Mouse (Mus musculus): ENCODE measurements around the gene Eefsec.

The Eefsec gene

GRCm38 (mm10) chr6:88412604-88413003 lies 33.7 kb downstream of the Eefsec start:
- DNase-seq, result no peak

- DNase-seq, result no peak
These were observed 36.8 kb downstream of the Eefsec start for GRCm38 (mm10) chr6:88409492-88409891.

- no peak for DNase-seq
These were observed 45.9 kb downstream of the Eefsec start for GRCm38 (mm10) chr6:88400451-88400850.

- no peak for DNase-seq
These were observed 48.4 kb downstream of the Eefsec start for GRCm38 (mm10) chr6:88397985-88398384.

GRCm38 (mm10) chr6:88388946-88389345 lies 57.4 kb downstream of the Eefsec start:
- no peak for DNase-seq

- DNase-seq, result no peak
These were observed 58.3 kb downstream of the Eefsec start for GRCm38 (mm10) chr6:88387836-88388724.

- no peak for DNase-seq
These were observed 61.8 kb downstream of the Eefsec start for GRCm38 (mm10) chr6:88384420-88385053.

DNA sequence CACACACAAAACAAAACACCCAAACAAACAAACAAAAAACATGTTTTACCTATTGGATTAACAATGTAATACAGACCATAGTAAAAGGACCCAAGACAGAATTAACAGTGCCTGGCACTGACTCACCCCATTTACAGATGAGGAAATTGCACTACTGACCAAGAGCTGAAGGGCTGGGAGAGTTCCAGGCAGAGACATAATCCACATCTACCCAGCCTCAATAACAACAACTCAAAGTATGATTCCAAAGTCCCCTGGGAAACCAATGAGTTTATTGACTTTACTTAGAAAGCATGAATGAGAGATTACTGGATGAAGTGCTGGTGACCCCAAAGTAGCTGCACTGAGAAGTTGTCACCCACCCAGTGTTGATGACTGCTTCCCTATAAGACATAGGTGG lies 62.6 kb downstream of the Eefsec start:
- no peak for DNase-seq

- no peak for DNase-seq
These were observed 66.6 kb downstream of the Eefsec start for GRCm38 (mm10) chr6:88379756-88380155.

DNA sequence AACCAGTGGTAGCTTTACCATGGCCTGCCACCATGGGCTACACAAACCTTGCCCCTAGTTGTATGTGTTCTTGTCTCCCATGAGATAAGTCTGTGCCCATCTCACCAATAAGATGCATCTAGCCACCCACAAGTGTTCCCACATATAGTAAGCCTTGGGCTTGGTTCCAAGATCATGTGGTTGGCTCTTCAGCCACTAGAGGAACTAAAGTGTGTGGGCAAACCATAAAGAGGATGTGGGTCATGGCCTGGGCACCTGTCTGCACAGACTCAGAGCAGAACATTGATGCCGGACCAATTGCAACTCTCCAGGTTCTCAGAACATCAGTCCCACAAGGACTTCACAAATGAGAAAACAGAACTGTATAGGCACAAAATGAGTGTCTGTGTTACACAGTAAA lies 67.5 kb downstream of the Eefsec start:
- DNase-seq, result no peak

- no peak for DNase-seq
These were observed 72.1 kb downstream of the Eefsec start for GRCm38 (mm10) chr6:88374247-88374646.

DNA sequence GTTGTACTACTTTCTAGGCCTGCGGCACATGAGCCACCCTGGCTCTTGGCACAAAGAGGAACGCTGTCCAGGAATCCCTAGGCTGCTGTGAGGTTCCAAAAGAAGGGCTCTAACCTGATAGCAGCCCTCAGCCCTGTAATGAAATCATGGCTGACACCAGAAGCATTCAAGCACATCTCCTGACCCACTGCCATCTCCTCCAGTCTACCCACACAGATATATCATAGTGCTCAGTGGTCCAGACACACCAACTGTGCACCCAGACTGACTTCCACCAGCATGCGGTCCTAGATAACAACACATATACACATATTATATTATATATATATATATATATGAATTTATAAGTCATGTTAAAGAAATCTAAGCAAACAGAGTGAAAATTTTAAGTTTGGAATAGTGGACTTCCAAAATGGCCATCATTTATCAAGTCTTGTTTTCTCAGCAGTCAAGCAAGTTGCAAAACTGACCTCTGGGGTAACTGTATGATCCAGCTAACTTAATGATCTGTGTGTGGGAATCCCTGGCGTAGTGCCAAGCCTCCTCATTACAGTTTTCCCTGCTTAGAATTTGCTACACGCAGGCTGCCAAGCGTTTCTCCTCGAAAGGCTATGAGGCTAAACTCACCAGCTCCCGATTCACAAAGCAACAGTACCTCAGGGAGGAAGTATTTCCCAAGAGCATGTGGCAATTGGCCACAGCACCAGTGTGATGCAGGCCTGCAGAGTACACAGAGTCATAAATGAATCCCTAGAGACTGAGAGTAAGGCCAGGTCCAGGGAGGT lies 76.3 kb downstream of the Eefsec start:
- no peak for DNase-seq

DNA sequence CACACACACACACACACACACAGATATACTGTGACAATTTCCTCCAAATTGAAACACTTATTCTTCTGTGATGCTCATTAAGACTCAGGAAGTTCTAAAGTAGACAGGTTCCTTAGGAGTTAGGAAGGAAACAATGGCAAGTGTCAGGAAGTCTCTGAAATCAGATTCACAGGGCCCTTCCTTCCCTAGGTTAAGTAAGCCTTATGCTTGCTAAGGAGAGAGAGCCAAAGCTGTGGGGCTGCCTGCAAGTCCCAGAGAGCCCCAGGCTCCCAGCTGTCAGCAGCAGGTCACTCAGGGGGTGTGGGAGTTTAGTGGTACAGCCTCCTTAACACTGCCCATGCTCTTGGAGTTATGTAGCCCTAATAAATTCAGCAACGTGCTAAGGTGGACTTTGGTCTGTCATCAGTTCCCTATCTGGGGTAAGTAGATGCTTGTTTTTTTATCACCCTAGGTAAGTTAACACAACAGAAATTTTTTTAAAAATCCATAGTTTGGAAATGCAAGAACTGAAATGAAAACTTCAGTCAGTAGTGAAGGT lies 82.8 kb downstream of the Eefsec start:
- no peak for DNase-seq

- no peak for DNase-seq
These were observed 85.2 kb downstream of the Eefsec start for GRCm38 (mm10) chr6:88361096-88361495.

- no peak for DNase-seq
These were observed 88.1 kb downstream of the Eefsec start for GRCm38 (mm10) chr6:88358210-88358609.

DNA sequence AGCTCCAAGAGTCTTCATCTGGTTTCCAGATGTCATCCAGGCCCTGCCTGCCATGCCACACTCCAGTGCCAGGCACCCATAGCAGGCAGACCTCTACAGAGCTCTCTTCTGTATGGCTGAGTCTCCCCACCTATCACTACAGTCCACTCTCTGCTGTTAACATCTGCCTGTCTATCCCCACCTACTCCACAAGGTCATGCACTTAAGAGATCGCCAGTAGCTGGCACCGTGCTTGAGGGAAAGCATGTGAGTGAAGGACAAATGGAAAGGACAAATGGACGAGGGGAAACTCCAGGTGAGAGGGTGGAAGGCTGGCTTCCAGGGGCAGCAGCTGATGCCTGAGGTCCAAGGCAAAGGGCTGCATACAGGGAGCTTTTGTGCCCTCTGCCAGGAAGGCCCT lies 90.5 kb downstream of the Eefsec start:
- no peak for DNase-seq

DNA sequence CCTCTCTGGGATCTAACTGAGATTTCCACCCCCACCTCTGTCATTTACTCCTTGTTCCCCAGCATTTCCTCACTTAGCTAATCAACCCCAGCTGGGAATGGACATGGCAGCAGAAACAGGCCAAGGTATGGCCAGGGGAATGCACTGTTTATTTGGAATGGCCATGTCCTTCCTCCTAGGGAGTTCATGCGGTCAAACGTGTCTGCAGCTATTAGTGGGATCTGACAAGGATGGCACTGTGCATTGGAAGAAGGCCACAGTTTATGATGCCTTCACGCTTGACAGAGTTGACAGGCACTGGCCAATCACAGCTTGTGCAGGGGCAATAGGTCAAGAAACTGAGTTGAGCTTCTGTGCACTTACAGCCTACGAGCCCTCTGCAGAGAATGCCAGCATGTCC lies 93.8 kb downstream of the Eefsec start:
- no peak for DNase-seq

DNA sequence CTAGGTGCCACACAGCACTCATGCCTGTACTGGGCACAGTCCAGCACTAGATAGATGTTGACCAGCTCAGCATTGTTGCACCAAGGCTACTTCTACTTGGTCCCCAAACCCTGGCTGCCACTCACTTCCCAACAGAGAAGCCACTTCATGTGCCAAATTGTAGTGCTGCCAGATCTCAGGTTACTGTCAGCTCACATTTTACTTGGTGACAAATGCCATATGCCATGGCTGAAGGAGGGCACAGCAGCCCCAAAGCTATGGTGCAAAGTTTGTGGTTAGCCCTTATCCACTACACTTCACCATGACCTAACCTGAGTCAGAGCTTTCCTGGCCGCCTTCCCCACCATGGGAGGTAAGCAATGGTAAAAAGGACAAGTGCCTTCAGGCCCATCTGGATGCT lies 99.6 kb downstream of the Eefsec start:
- peak; percentile 86 for DNase-seq

GRCm38 (mm10) chr6:88345311-88345710 lies 101.0 kb downstream of the Eefsec start:
- peak; percentile 77 for DNase-seq

DNA sequence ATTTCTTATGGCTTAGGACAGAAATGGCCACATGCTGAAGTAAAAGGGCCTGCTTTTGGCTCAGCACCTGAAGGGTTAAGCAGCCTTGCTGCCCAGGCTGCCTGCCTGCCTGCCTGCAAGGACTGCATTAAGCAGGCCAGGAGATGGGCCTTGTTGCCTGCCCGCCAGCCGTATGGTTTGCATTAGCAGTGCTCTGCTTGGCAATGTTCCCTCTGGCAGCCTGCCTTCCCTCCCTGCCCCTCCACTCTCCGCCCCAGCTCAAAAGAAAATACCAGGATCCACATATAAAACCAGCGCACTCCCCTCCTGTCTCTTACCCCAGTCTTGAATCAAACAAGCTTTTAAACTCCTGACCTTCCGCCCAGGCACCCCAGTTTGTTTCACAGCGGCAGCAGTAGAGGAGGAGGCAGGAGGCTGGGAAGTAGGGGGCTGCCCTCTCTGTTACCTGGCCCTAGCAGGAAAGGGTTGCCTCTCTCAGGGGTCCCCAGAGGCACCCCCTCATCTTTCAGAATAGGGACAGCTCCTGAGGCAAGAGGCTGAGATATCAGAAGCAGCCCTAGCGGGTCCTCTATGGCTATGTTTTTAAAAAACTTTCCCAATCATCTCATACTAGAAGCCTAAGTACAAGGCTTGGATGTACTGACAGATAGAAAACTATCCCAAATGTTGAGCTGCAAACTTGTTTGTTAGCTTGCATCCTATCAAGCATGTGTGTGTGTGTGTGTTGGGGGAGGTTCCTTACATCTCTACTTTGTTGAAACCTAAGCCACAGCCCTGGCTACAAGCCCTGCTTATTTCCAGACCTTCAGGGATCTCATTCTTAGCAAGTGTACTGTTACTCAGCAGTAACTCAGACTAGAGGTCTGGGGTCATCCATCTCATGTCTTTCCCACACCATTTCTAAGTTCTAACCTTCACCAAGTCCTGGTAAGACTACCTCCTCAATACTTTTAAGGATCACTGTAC lies 102.6 kb downstream of the Eefsec start:
- DNase-seq, result peak; percentile 71

DNA sequence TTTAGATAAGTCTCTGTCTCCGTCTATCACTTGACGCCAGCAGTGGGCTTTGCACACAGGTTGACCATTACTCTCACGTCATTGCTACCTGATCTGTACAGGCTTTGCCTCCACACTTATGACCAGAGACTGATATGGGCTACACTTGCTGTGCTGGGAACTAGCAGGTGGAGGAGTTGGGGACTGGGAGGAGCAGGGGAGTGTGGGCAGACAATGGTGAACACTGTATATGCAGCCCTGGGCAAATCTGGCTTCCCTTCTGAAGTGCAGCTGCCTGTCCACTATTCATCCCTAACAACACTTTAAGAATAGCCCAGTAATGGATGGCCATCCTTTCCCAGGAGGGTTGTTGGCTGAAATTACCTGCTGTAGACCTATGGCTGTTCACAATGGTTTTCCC lies 103.4 kb downstream of the Eefsec start:
- DNase-seq, result no peak

- DNase-seq, result no peak
These were observed 105.2 kb downstream of the Eefsec start for GRCm38 (mm10) chr6:88341182-88341581.

Data from cerebellum, adult 9-10 months (tissue).